Mouse (Mus musculus) liver, embryonic 12.5 days (tissue): Measurements from ENCODE around the gene Ipo5. TPM values are rescaled to one million over a fixed set of nuclear protein-coding genes. Genes with fewer than 3 reads are reported as not detected.

Source experiments
- ATAC-seq: fragments of 200-750 bp; cut with Nextera tagmentation; 2 replicates; pipeline ENCODE4 v1.8.0; 2017; ENCODE audit warnings: moderate number of reproducible peaks, mild to moderate bottlenecking, moderate library complexity
- H3K27ac ChIP-seq: fragments of 300-500 bp; sonication (generic); 2 replicates; pipeline ENCODE4 v1.5.1; 2016; ENCODE audit warnings: mild to moderate bottlenecking
- H3K27me3 ChIP-seq: fragments of 300-500 bp; sonication (generic); replicated peaks from 2 replicates; pipeline ENCODE4 v1.6.1; 2016; ENCODE audit warnings: mild to moderate bottlenecking, moderate library complexity
- H3K36me3 ChIP-seq: fragments of 300-500 bp; sonication (generic); 2 replicates; pipeline ENCODE4 v1.6.1; 2016; ENCODE audit warnings: mild to moderate bottlenecking, moderate library complexity
- H3K4me1 ChIP-seq: fragments of 300-500 bp; sonication (generic); 2 replicates; pipeline ENCODE4 v1.6.1; 2016
- H3K4me2 ChIP-seq: fragments of 300-500 bp; sonication (generic); 2 replicates; pipeline ENCODE4 v1.6.1; 2016; ENCODE audit warnings: mild to moderate bottlenecking, moderate library complexity
- H3K4me3 ChIP-seq: fragments of 300-500 bp; sonication (generic); 2 replicates; pipeline ENCODE4 v1.5.1; 2016; ENCODE audit warnings: mild to moderate bottlenecking, moderate library complexity
- H3K9ac ChIP-seq: fragments of 300-500 bp; sonication (generic); 2 replicates; pipeline ENCODE4 v1.6.1; 2016; ENCODE audit warnings: mild to moderate bottlenecking, moderate library complexity
- H3K9me3 ChIP-seq: fragments of 300-500 bp; sonication (generic); replicated peaks from 2 replicates; pipeline ENCODE4 v1.6.1; 2016; ENCODE audit warnings: mild to moderate bottlenecking, moderate library complexity
- WGBS: fragments of 180-500 bp; shearing (Covaris S2); methylation state at CpG from one replicate; pipeline ENCODE4 v1.1.7; 2016; ENCODE audit not compliant: insufficient replicate concordance; 5-methylcytosine and 5-hydroxymethylcytosine counted together
- polyA plus RNA-seq: library from polyadenylated mRNA; unstranded; fragments of >200 nt; fragmentation: Nextera tagmentation; extraction: Ambion mirVana; gene quantifications from 2 replicates; pipeline ENCODE4 v1.2.1, GENCODE M21; 2016

Ipo5 gene
- polyA plus RNA-seq, 1 experiment from 2014 or later = 87.3 TPM

DNA sequence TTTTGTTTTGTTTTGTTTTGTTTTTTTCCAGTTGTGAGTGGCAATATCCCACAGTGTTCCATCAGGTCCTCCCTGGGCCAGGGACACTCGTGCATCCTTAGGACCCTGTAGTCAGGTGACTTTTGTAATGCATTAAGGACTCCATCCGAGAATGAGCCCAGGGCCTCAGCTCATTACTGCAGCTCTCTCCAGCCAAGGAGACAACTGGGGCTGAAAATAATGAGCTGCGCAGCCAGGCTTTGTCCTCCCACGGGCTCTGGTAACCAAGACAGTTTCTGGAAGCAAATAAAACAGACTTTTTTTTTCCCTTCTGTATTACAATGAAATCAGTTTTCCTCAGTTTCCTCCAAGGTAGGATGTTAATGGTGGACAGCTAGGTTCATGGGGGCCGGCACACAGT is 50.0 kb downstream of the Ipo5 start:
- H3K4me3 ChIP-seq = no peak overlapping the region
- ATAC-seq = no peak
- H3K4me1 ChIP-seq = no peaks in the 10 kb centered on the region
- no peaks in the 10 kb centered on the region for H3K9me3 ChIP-seq
- no peaks in the 10 kb centered on the region for H3K27me3 ChIP-seq
- H3K36me3 ChIP-seq = no peaks in the 10 kb centered on the region
- 54% methylated on average over 5 of the region's 5 CpGs for WGBS
- H3K4me2 ChIP-seq = no peak overlapping the region
- H3K9ac ChIP-seq = no peak overlapping the region
- no peak overlapping the region for H3K27ac ChIP-seq

GRCm38 (mm10) chr14:120967072-120967471 is 56.0 kb downstream of the Ipo5 start:
- no peak overlapping the region for H3K4me3 ChIP-seq
- no peaks in the 10 kb centered on the region for H3K9me3 ChIP-seq
- no peaks in the 10 kb centered on the region for H3K4me1 ChIP-seq
- H3K9ac ChIP-seq = no peak overlapping the region
- no peak overlapping the region for H3K4me2 ChIP-seq
- no peaks in the 10 kb centered on the region for H3K36me3 ChIP-seq
- no peak for ATAC-seq
- no peaks in the 10 kb centered on the region for H3K27me3 ChIP-seq
- 55% methylated on average over 6 of the region's 6 CpGs for WGBS
- no peak overlapping the region for H3K27ac ChIP-seq

DNA sequence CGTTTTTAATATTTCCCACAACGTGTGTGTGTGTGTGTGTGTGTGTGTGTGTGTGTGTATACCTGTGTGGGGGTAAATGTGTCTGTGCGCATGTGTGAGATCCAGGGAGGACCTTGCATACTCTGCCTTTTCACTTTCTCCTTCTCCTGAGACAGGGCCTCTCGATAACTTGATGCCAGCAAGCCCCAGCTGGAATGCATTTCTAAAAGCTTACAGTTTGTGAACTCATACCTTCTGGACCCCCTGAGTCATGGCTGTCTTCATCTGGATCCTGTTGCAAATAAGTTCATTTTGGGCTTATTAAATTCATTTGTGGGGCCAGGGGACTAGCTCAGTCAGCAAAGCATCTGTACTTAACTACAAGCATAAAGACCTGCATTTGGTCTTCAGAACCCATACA is 57.7 kb downstream of the Ipo5 start:
- Histone ChIP-seq H3K27ac (no peak overlapping the region), H3K27me3 (no peaks in the 10 kb centered on the region), H3K4me3 (no peak overlapping the region), H3K4me2 (no peak overlapping the region), H3K4me1 (no peaks in the 10 kb centered on the region), H3K9me3 (no peaks in the 10 kb centered on the region), H3K9ac (no peak overlapping the region), H3K36me3 (no peaks in the 10 kb centered on the region)
- WGBS = 79% methylated on average over 4 of the region's 4 CpGs
- no peak for ATAC-seq

- Histone ChIP-seq H3K4me3 (no peak overlapping the region), H3K4me2 (no peak overlapping the region), H3K36me3 (no peaks in the 10 kb centered on the region), H3K9ac (no peak overlapping the region), H3K27me3 (no peaks in the 10 kb centered on the region), H3K4me1 (no peaks in the 10 kb centered on the region), H3K9me3 (no peaks in the 10 kb centered on the region), H3K27ac (no peak overlapping the region)
- 69% methylated on average over 3 of the region's 3 CpGs for WGBS
- ATAC-seq = no peak
Observed at GRCm38 (mm10) chr14:120969673-120970072, 58.6 kb downstream of the Ipo5 start.

DNA sequence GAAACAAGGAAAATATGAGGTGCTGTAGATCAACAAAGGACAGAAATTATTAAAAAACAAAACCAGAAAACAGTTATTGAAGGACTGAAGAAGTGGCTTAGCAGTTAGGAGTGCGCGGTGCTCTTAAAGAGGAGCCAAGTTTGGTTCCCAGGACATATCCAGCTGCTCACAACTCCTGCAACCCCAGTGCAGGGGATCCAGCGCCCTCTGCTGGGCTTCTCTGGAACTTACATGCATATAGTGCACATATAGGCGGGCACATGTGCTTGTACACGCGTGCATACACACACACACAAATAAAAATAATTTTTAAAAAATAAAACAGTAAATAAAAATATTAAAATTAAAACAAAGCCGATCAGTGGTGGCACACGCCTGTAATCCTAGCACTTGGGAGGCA is 59.6 kb downstream of the Ipo5 start:
- WGBS = 60% methylated on average over 8 of the region's 8 CpGs
- Histone ChIP-seq H3K4me3 (no peak overlapping the region), H3K9me3 (no peaks in the 10 kb centered on the region), H3K9ac (no peak overlapping the region), H3K27me3 (no peaks in the 10 kb centered on the region), H3K4me1 (no peaks in the 10 kb centered on the region), H3K27ac (no peak overlapping the region), H3K36me3 (no peaks in the 10 kb centered on the region), H3K4me2 (no peak overlapping the region)
- no peak for ATAC-seq

DNA sequence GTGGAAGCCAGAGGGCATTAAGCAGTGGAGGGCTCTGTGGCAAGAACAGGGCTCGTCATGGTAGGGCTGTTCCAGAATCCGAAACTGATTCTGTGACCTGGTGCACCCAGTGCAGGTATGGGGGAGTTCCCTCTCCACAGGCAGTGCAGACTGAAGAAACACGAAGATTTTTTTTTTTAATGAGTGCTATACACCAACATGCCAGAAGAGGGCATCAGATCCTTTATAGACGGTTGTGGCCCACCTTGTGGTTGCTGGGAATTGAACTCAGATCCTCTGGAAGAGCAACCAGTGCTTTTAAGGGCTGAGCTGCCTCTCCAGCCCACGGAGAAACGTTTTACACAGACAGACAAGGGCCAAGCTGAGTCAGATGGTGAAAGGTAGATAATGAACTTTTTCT is 60.3 kb downstream of the Ipo5 start:
- Histone ChIP-seq H3K4me2 (no peak overlapping the region), H3K9me3 (no peaks in the 10 kb centered on the region), H3K4me3 (no peak overlapping the region), H3K4me1 (no peaks in the 10 kb centered on the region), H3K27ac (no peak overlapping the region), H3K27me3 (no peaks in the 10 kb centered on the region), H3K9ac (no peak overlapping the region), H3K36me3 (no peaks in the 10 kb centered on the region)
- ATAC-seq = no peak
- 40% methylated on average over 6 of the region's 6 CpGs for WGBS

DNA sequence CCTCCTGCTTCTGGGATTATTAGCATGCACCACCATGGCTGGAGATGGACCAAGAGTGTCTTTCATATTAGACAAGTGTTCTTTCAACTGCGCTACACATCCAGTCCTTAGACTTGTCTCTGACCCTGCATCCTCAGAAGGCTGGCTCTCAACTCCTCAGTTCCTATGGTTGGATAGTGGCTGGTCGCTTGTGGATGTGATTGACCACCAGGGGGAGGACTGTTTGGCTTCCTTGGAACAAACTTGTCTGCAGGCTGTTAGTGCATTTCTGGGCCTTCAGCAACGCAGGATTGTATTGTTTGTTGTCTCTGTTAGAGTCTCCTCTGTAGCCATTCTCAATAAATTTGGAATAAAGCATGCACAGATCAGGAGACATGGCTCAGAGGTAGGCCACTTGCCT is 68.5 kb downstream of the Ipo5 start:
- Histone ChIP-seq H3K27ac (no peak overlapping the region), H3K9me3 (no peaks in the 10 kb centered on the region), H3K4me2 (no peak overlapping the region), H3K36me3 (no peaks in the 10 kb centered on the region), H3K9ac (no peak overlapping the region), H3K4me1 (no peaks in the 10 kb centered on the region), H3K4me3 (no peak overlapping the region), H3K27me3 (no peaks in the 10 kb centered on the region)
- WGBS = 45% methylated on average over 3 of the region's 3 CpGs
- no peak for ATAC-seq

DNA sequence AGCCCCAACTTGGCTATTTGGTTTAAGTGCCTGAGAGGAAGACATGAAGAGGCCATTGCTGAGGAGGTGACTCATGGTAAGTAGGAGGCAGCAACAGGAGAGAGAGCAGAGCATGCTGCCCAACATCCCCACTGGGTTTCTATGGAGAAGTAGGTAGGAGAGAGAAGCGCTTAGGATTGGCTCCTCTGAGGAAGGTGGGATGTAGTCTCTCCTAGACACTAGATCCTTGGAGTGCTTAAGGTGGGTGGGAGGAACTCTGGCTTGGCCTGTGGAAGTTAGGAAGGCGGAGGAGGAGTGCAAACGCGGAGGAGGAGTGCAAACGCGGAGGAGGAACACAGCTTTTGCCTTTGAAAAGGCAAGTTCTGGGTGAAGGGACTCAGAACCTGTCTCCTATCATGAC is 78.1 kb downstream of the Ipo5 start:
- H3K4me3 ChIP-seq = no peak overlapping the region
- no peak overlapping the region for H3K9ac ChIP-seq
- no peak overlapping the region for H3K4me2 ChIP-seq
- no peaks in the 10 kb centered on the region for H3K9me3 ChIP-seq
- no peaks in the 10 kb centered on the region for H3K4me1 ChIP-seq
- no peaks in the 10 kb centered on the region for H3K27me3 ChIP-seq
- 47% methylated on average over 6 of the region's 6 CpGs for WGBS
- no peak overlapping the region for H3K27ac ChIP-seq
- H3K36me3 ChIP-seq = no peaks in the 10 kb centered on the region
- no peak for ATAC-seq

Other genes with a start within 250 kb of the Ipo5 start
- 8.0 and 8.8 TPM in 2 replicates for gene Farp1, start 124.0 kb downstream of the Ipo5 start, polyA plus RNA-seq